Mouse (Mus musculus): ENCODE data around the gene Nln.

- no peak for TF ChIP-seq POLR2A (IDR thresholded peaks at IDR 0.05; ENCODE audit: low read depth, low read length)
- no peak for TF ChIP-seq CTCF (IDR thresholded peaks at IDR 0.05; ENCODE audit: extremely low read depth, insufficient read depth, insufficient read length, insufficient replicate concordance)
These were observed 131.6 kb downstream of the Nln start for GRCm38 (mm10) chr13:103977844-103978243.

Measured in spleen, adult 2 months (tissue).